Mouse (Mus musculus) adrenal gland, adult (tissue): ENCODE results near the gene Nr1i2.

ENCODE experiments used
- DNase-seq, 2 experiments: peaks; one replicate each; pipeline ENCODE4 v3.0.0; 2022 to 2023; ENCODE audit warnings: low spot score in 1 of 2; ENCODE audit not compliant: inconsistent age in 2 of 2

Gene Nr1i2

GRCm38 (mm10) chr16:38287762-38288161 lies 6.9 kb downstream of the Nr1i2 start:
- DNase-seq = no peak

- no peak for DNase-seq
Observed at GRCm38 (mm10) chr16:38287357-38287756, 7.3 kb downstream of the Nr1i2 start.

GRCm38 (mm10) chr16:38286541-38286940 lies 8.1 kb downstream of the Nr1i2 start:
- DNase-seq = no peak

- DNase-seq = peak in 1 of 2 experiments; percentile 71
Observed at GRCm38 (mm10) chr16:38285801-38286200, 8.8 kb downstream of the Nr1i2 start.

- DNase-seq = no peak
Observed at GRCm38 (mm10) chr16:38283300-38283699, 11.3 kb downstream of the Nr1i2 start.

GRCm38 (mm10) chr16:38282559-38283160 lies 12.0 kb downstream of the Nr1i2 start:
- DNase-seq = no peak

- DNase-seq = no peak
Observed at GRCm38 (mm10) chr16:38280951-38281350, 13.7 kb downstream of the Nr1i2 start.

GRCm38 (mm10) chr16:38279794-38280193 lies 14.8 kb downstream of the Nr1i2 start:
- no peak for DNase-seq

GRCm38 (mm10) chr16:38274737-38275136 lies 19.9 kb downstream of the Nr1i2 start:
- DNase-seq = no peak

- no peak for DNase-seq
Observed at GRCm38 (mm10) chr16:38272483-38272882, 22.1 kb downstream of the Nr1i2 start.

- no peak for DNase-seq
Observed at GRCm38 (mm10) chr16:38271601-38272000, 23.0 kb downstream of the Nr1i2 start.

GRCm38 (mm10) chr16:38255927-38256326 lies 38.7 kb downstream of the Nr1i2 start:
- no peak for DNase-seq

- DNase-seq = no peak
Observed at GRCm38 (mm10) chr16:38255107-38255506, 39.5 kb downstream of the Nr1i2 start.

- peak in 1 of 2 experiments; percentile 34 for DNase-seq
Observed at GRCm38 (mm10) chr16:38254001-38254400, 40.6 kb downstream of the Nr1i2 start.

GRCm38 (mm10) chr16:38250467-38250866 lies 44.2 kb downstream of the Nr1i2 start:
- DNase-seq = no peak

GRCm38 (mm10) chr16:38248331-38248961 lies 46.2 kb downstream of the Nr1i2 start:
- no peak for DNase-seq

GRCm38 (mm10) chr16:38245849-38246585 lies 48.6 kb downstream of the Nr1i2 start:
- no peak for DNase-seq

GRCm38 (mm10) chr16:38245379-38245778 lies 49.2 kb downstream of the Nr1i2 start:
- DNase-seq = no peak

GRCm38 (mm10) chr16:38244111-38244510 lies 50.5 kb downstream of the Nr1i2 start:
- no peak for DNase-seq

GRCm38 (mm10) chr16:38240167-38240566 lies 54.5 kb downstream of the Nr1i2 start:
- DNase-seq = no peak

GRCm38 (mm10) chr16:38239729-38240128 lies 54.9 kb downstream of the Nr1i2 start:
- peak in 1 of 2 experiments; percentile 67 for DNase-seq

- DNase-seq = no peak
Observed at GRCm38 (mm10) chr16:38236936-38237585, 57.6 kb downstream of the Nr1i2 start.
